Mouse (Mus musculus) testis, adult 2 months (tissue): ENCODE measurements around the gene Nr1h3. TPM values are rescaled to one million over a fixed set of nuclear protein-coding genes. Genes with fewer than 3 reads are reported as not detected.

Experiments used
- H3K27ac ChIP-seq: fragments of 200-500 bp; 2 replicates; pipeline ENCODE4 v1.5.1; 2012; ENCODE audit warnings: low read depth, low read length; ENCODE audit not compliant: control insufficient read depth, insufficient read depth
- H3K27me3 ChIP-seq: fragments of 200-500 bp; 2 replicates; pipeline ENCODE4 v1.6.1; 2012; ENCODE audit warnings: mild to moderate bottlenecking, low read length, moderate library complexity; ENCODE audit not compliant: control insufficient read depth, insufficient read depth
- H3K36me3 ChIP-seq: fragments of 200-500 bp; 2 replicates; pipeline ENCODE4 v1.6.1; 2012; ENCODE audit warnings: mild to moderate bottlenecking, low read length; ENCODE audit not compliant: control insufficient read depth, insufficient read depth
- H3K4me1 ChIP-seq: fragments of 200-500 bp; 2 replicates; pipeline ENCODE4 v1.6.1; 2012; ENCODE audit warnings: low read length; ENCODE audit not compliant: control insufficient read depth, insufficient read depth
- H3K4me3 ChIP-seq: fragments of 200-500 bp; 2 replicates; pipeline ENCODE4 v1.5.1; 2012; ENCODE audit warnings: low read depth, mild to moderate bottlenecking, low read length, moderate library complexity, mixed read lengths; ENCODE audit not compliant: control insufficient read depth
- CTCF ChIP-seq: fragments of 200-500 bp; IDR thresholded peaks from 2 replicates; pipeline ENCODE4 v1.5.1; 2012; ENCODE audit warnings: low read depth, mild to moderate bottlenecking, inconsistent platforms, low read length, moderate library complexity; ENCODE audit not compliant: control insufficient read depth, insufficient read depth, insufficient replicate concordance
- POLR2A ChIP-seq: fragments of 200-500 bp; IDR thresholded peaks from 2 replicates; pipeline ENCODE4 v1.6.1; 2012; ENCODE audit warnings: low read depth, mild to moderate bottlenecking, inconsistent platforms, low read length, moderate library complexity; ENCODE audit not compliant: control insufficient read depth
- polyA plus RNA-seq: library from polyadenylated mRNA; depleted of rRNA; stranded (reverse); fragments of >200 nt; gene quantifications from 2 replicates; pipeline ENCODE4 v1.2.3, GENCODE M21; 2012

Gene Nr1h3
- polyA plus RNA-seq, 1 experiment: 20.0 TPM

GRCm38 (mm10) chr2:91236601-91237510 is 34.2 kb upstream of the Nr1h3 start, which contains the start of gene Ddb2:
TSS of gene Ddb2 (minus strand) at chr2:91236982.
- peak within 1 kb of the TSS; percentile 96 for H3K4me3 ChIP-seq
- no peaks in the 10 kb centered on the region for H3K27me3 ChIP-seq
- TF ChIP-seq POLR2A (peak; percentile 46; the same call in 1 of the 2 replicates), CTCF (no peak)
- H3K27ac ChIP-seq: peak within 1 kb of the TSS; percentile 94
- H3K36me3 ChIP-seq: no peaks in the 10 kb centered on the region
- peaks cover 6% of the 10 kb centered on the region; the same call in 1 of the 2 replicates for H3K4me1 ChIP-seq

GRCm38 (mm10) chr2:91229735-91230134 is 27.1 kb upstream of the Nr1h3 start:
- H3K27me3 ChIP-seq: no peaks in the 10 kb centered on the region
- no peaks in the 10 kb centered on the region for H3K4me1 ChIP-seq
- no peak overlapping the region for H3K27ac ChIP-seq
- H3K4me3 ChIP-seq: no peak overlapping the region
- no peak for TF ChIP-seq CTCF
- no peak for TF ChIP-seq POLR2A
- no peaks in the 10 kb centered on the region for H3K36me3 ChIP-seq

- no peak overlapping the region for H3K4me3 ChIP-seq
- no peaks in the 10 kb centered on the region for H3K4me1 ChIP-seq
- TF ChIP-seq POLR2A (no peak), CTCF (no peak)
- H3K36me3 ChIP-seq: no peaks in the 10 kb centered on the region
- H3K27me3 ChIP-seq: no peaks in the 10 kb centered on the region
- no peak overlapping the region for H3K27ac ChIP-seq
These were observed 21.0 kb upstream of the Nr1h3 start for GRCm38 (mm10) chr2:91223614-91224013.

- no peak overlapping the region for H3K4me3 ChIP-seq
- TF ChIP-seq POLR2A (no peak), CTCF (no peak)
- H3K4me1 ChIP-seq: no peaks in the 10 kb centered on the region
- H3K27ac ChIP-seq: no peak overlapping the region
- no peaks in the 10 kb centered on the region for H3K36me3 ChIP-seq
- H3K27me3 ChIP-seq: no peaks in the 10 kb centered on the region
These were observed 17.9 kb upstream of the Nr1h3 start for GRCm38 (mm10) chr2:91220501-91220900.

- no peak overlapping the region for H3K27ac ChIP-seq
- no peak for TF ChIP-seq CTCF
- no peak for TF ChIP-seq POLR2A
These were observed 14.4 kb upstream of the Nr1h3 start for GRCm38 (mm10) chr2:91217032-91217431.

GRCm38 (mm10) chr2:91213311-91213710 is 10.7 kb upstream of the Nr1h3 start:
- Histone ChIP-seq H3K36me3 (peaks cover 8% of the 10 kb centered on the region), H3K27me3 (no peaks in the 10 kb centered on the region), H3K27ac (no peak overlapping the region), H3K4me1 (no peaks in the 10 kb centered on the region), H3K4me3 (no peak overlapping the region)
- TF ChIP-seq POLR2A (no peak), CTCF (no peak)

More at GRCm38 (mm10) chr2:91217032-91217431, 14.4 kb upstream of the Nr1h3 start:
- H3K36me3 ChIP-seq: peaks cover 2% of the 10 kb centered on the region; the same call in 1 of the 2 replicates
- H3K4me1 ChIP-seq: no peaks in the 10 kb centered on the region
- H3K4me3 ChIP-seq: no peak overlapping the region
- no peaks in the 10 kb centered on the region for H3K27me3 ChIP-seq

GRCm38 (mm10) chr2:91206254-91206775 is 3.7 kb upstream of the Nr1h3 start:
- H3K27ac ChIP-seq: no peak overlapping the region
- H3K4me1 ChIP-seq: peaks cover 6% of the 10 kb centered on the region
- H3K27me3 ChIP-seq: no peaks in the 10 kb centered on the region
- TF ChIP-seq CTCF: no peak
- TF ChIP-seq POLR2A: no peak
- peaks cover 4% of the 10 kb centered on the region for H3K36me3 ChIP-seq
- no peak overlapping the region for H3K4me3 ChIP-seq
